Mouse (Mus musculus) forebrain, postnatal 0 days (tissue): ENCODE measurements around the gene Vapb. TPM values are rescaled to one million over a fixed set of nuclear protein-coding genes. Genes with fewer than 3 reads are reported as not detected.

ENCODE experiments used
- ATAC-seq: fragments of 200-750 bp; cut with Nextera tagmentation; 2 replicates; pipeline ENCODE4 v1.8.0; 2017; ENCODE audit warnings: mild to moderate bottlenecking, moderate library complexity
- DNase-seq: peaks from one replicate; pipeline ENCODE4 v3.0.0-alpha.2; 2015
- H3K27ac ChIP-seq: fragments of 300-500 bp; sonication (generic); 2 replicates; pipeline ENCODE4 v1.5.1; 2014; ENCODE audit warnings: low read depth, mild to moderate bottlenecking, antibody characterized with exemption, low read length, moderate library complexity, mixed read lengths
- H3K27me3 ChIP-seq: fragments of 300-500 bp; sonication (generic); 2 replicates; pipeline ENCODE4 v1.6.1; 2014; ENCODE audit warnings: mild to moderate bottlenecking, low read length, mixed read lengths; ENCODE audit not compliant: insufficient read depth
- H3K36me3 ChIP-seq: fragments of 300-500 bp; sonication (generic); 2 replicates; pipeline ENCODE4 v1.6.1; 2014; ENCODE audit warnings: mild to moderate bottlenecking, moderate library complexity; ENCODE audit not compliant: insufficient read depth
- H3K4me1 ChIP-seq: fragments of 300-500 bp; sonication (generic); 2 replicates; pipeline ENCODE4 v1.6.1; 2014; ENCODE audit warnings: antibody characterized with exemption; ENCODE audit not compliant: insufficient read depth
- H3K4me2 ChIP-seq: fragments of 300-500 bp; sonication (generic); 2 replicates; pipeline ENCODE4 v1.6.1; 2014; ENCODE audit warnings: low read depth, mild to moderate bottlenecking, moderate library complexity
- H3K4me3 ChIP-seq: fragments of 300-500 bp; sonication (generic); 2 replicates; pipeline ENCODE4 v1.5.1; 2014; ENCODE audit warnings: low read depth, low read length, mixed read lengths
- H3K9ac ChIP-seq: fragments of 300-500 bp; sonication (generic); 2 replicates; pipeline ENCODE4 v1.6.1; 2014; ENCODE audit warnings: mild to moderate bottlenecking
- H3K9me3 ChIP-seq: fragments of 300-500 bp; sonication (generic); 2 replicates; pipeline ENCODE4 v1.6.1; 2016; ENCODE audit warnings: low read length
- CTCF ChIP-seq: sonication (generic); IDR thresholded peaks from 2 replicates; pipeline ENCODE4 v1.5.1; 2016; ENCODE audit warnings: antibody characterized with exemption, control low read depth, low read depth
- WGBS: fragments of 180-500 bp; shearing (Covaris S2); extraction: QIAGEN DNeasy Blood & Tissue Kit; methylation state at CpG from one replicate; pipeline ENCODE4 v1.1.7; 2014; 5-methylcytosine and 5-hydroxymethylcytosine counted together
- polyA plus RNA-seq: library from polyadenylated mRNA; unstranded; fragments of >200 nt; fragmentation: Nextera tagmentation; extraction: Ambion mirVana; gene quantifications from 2 replicates; pipeline ENCODE4 v1.2.1, GENCODE M21; 2015
- total RNA-seq: library from RNA; depleted of rRNA; stranded (reverse); fragments of >200 nt; gene quantifications from 2 replicates; pipeline ENCODE4 v1.2.3, GENCODE M21; 2014

Vapb gene
- total and polyA plus RNA-seq, 2 experiments from 2014 or later = 13.6 to 41.8 TPM

DNA sequence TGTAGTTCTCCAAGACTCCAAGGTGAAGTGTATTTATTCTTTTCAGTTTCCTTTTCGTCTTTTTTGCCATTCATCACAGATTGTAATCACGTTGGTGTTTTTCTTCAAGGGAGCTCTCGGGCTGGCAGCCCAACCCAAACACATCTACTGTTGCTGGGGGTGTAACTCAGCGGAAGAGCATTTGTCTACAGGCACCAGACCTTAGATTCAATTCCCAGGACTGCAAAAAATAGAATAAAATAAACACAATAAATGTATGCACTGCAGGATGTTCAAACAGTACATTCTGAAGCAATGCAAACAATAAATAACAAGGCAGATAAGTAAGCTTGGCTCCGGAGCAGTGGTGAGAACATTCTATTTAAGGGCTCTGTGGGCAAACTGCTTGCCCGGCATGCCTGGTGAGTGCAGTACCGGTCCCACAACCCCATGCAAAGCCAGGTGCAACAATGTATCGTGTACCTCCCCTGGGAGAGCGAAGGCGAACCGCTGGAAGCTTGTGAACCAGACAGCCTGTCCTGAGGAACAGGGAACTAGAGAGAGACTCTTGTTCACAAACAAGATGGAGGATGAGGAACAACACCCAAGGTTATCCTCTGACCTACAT is 15.0 kb upstream of the Vapb start:
- ATAC-seq = no peak
- Histone ChIP-seq H3K4me2 (no peak overlapping the region), H3K9ac (no peak overlapping the region), H3K9me3 (no peaks in the 10 kb centered on the region), H3K27ac (no peak overlapping the region), H3K27me3 (no peaks in the 10 kb centered on the region), H3K4me3 (no peak overlapping the region), H3K36me3 (no peaks in the 10 kb centered on the region), H3K4me1 (no peaks in the 10 kb centered on the region)
- DNase-seq = no peak
- no peak for TF ChIP-seq CTCF
- WGBS = 73% methylated on average over 11 of the region's 11 CpGs

DNA sequence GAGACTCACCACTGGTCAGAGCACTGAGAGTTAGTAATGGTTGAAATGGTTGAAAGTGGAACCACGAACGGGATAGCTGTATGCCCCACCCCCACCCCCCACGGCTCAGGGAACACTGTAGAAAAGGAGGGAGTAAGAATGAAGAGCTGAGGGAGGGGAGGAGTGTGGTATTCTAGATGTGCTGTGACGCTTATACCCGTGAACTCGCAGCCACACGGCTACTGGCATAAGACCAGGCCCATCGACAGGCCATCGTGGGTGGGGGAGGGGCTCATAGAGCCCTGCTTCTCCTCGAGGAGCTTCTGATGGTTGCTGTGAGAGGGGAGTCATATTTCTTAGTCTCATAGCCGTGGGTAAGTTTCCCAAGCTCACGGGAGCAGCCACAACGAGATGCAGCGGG is 12.9 kb upstream of the Vapb start:
- no peak for ATAC-seq
- Histone ChIP-seq H3K4me3 (no peak overlapping the region), H3K9ac (no peak overlapping the region), H3K27me3 (no peaks in the 10 kb centered on the region), H3K27ac (no peak overlapping the region), H3K36me3 (no peaks in the 10 kb centered on the region), H3K4me2 (no peak overlapping the region), H3K4me1 (no peaks in the 10 kb centered on the region), H3K9me3 (no peaks in the 10 kb centered on the region)
- no peak for TF ChIP-seq CTCF
- WGBS = 54% methylated on average over 14 of the region's 14 CpGs
- DNase-seq = no peak

DNA sequence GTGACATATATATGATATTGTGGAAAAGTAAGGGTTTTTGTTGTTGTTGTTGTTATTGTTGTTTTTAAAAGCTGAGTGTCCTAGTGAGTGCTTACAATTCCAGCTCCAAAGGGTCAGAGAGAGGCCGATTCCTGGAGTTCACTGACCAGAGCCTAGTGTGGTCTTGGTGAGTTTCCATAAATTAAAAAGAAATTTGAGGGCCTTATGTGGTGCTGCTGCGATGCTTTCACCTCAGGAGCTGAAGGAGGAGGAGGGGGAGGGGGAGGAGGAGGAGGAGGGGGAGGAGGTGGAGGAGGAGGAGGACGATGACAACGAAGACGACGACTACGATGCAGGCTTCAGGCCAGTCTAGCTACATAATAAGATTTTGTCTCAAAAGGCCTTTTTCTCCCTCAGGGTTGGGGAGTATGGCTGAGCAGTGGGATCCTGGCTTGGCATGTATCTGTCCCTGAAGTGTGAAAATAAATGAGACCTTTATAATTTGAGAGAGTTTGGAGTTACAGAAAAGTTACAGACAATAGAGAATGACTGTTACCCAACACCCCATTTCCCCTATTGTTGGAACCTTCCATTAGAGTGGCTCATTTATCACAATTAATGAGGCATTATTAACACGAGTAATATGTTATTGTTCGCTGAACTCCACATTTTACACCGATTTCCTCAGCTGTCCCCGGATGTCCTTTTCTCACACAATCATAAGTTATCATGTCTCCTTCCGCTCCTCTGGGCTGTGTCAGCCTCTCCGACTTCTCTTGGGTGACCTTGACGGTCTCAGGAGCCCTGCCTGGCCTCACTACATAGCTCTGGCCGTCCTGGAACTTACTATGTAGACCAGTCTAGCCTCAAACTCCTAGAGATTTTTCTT is 12.1 kb upstream of the Vapb start:
- Histone ChIP-seq H3K9ac (no peak overlapping the region), H3K27ac (no peak overlapping the region), H3K9me3 (no peaks in the 10 kb centered on the region), H3K4me1 (0 out of 2 replicates have a peak, but pooled peaks cover 1% of the 10 kb centered on the region), H3K27me3 (no peaks in the 10 kb centered on the region), H3K4me2 (no peak overlapping the region), H3K4me3 (no peak overlapping the region), H3K36me3 (no peaks in the 10 kb centered on the region)
- 51% methylated on average over 15 of the region's 15 CpGs for WGBS
- DNase-seq (no peak), ATAC-seq (no peak)
- no peak for TF ChIP-seq CTCF

DNA sequence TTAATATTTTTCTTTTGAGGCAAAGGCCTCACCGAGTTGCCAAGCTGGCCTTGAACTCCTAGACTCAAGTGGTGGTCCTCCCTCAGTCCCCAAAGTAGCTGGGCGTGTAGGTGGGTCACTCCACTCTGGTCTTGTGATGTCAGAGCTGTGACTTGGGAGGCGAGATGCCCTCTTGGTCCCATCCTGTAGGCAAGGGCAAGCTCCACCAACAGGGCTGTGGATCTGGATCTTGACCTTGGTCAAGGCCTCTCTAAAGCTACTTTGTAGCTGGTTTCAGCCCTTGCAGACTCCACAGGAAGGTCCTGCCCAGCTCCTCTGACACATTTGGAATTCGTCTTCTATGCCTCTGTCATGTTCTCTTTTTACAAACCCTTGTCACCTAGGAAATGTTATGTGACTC is 11.5 kb upstream of the Vapb start:
- no peaks in the 10 kb centered on the region for H3K9me3 ChIP-seq
- TF ChIP-seq CTCF = no peak
- H3K9ac ChIP-seq = no peak overlapping the region
- no peaks in the 10 kb centered on the region for H3K36me3 ChIP-seq
- no peak overlapping the region for H3K4me2 ChIP-seq
- DNase-seq = no peak
- H3K27ac ChIP-seq = no peak overlapping the region
- WGBS = 87% methylated on average over 4 of the region's 4 CpGs
- H3K4me1 ChIP-seq = 0 out of 2 replicates have a peak, but pooled peaks cover 3% of the 10 kb centered on the region
- H3K4me3 ChIP-seq = no peak overlapping the region
- H3K27me3 ChIP-seq = no peaks in the 10 kb centered on the region
- ATAC-seq = no peak

DNA sequence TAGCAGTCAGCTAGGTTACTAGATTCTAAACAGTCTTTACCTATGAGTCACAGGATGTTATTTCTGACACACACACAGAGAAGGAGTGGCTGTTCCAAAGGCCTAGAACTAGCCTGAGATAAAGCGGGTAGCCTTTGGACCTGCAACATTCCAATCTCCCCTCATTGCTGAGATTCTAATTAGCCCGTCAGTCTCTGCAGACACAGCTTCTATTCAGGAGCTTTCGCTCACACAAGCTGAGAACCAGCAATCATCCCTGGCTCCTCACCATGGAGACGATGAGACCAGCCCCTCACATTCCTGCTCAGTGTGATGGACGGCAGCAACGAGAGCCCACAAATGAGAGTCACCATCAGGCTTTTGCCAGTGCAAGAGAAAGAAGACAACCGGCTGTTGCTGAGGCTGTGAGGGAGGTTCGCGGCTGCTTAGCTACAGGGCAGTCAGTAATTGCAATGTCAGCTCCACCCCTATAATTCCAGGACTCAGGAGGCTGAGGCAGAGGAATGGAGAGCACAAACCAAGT is 6.8 kb upstream of the Vapb start:
- no peak overlapping the region for H3K9ac ChIP-seq
- WGBS = 4% methylated on average over 9 of the region's 9 CpGs
- no peak overlapping the region for H3K4me3 ChIP-seq
- H3K4me2 ChIP-seq = no peak overlapping the region
- H3K4me1 ChIP-seq = 0 out of 2 replicates have a peak, but pooled peaks cover 3% of the 10 kb centered on the region
- 0 out of 2 replicates have a peak overlapping the region, but pooled peaks have one; percentile 30 for H3K27ac ChIP-seq
- no peak for TF ChIP-seq CTCF
- peak; percentile 59 for DNase-seq
- no peaks in the 10 kb centered on the region for H3K36me3 ChIP-seq
- no peaks in the 10 kb centered on the region for H3K9me3 ChIP-seq
- ATAC-seq = peak; percentile 91
- no peaks in the 10 kb centered on the region for H3K27me3 ChIP-seq

DNA sequence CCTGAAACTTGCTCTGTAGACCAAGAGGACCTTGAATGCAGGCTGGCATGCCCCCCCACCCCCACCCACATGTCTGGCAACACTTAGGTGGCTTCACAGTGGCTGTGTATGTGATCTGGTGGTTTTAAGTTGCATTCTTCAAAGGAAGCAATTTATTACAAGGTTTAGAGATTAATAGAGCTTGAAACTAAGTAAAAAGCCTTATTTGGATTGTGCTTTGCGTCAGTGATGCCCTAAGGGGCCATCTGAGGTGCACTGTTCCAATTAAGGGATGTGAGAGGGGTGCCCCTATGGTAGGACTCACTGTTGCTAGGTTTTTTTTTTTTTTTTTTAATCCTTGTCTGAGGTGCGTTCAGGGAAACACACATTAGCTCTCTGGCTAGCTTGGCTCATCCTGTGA is 2.9 kb upstream of the Vapb start:
- no peak for DNase-seq
- TF ChIP-seq CTCF = no peak
- no peak overlapping the region for H3K4me3 ChIP-seq
- H3K27ac ChIP-seq = no peak overlapping the region
- H3K27me3 ChIP-seq = no peaks in the 10 kb centered on the region
- ATAC-seq = no peak
- H3K4me2 ChIP-seq = no peak overlapping the region
- WGBS = 53% methylated on average over 2 of the region's 2 CpGs
- peaks cover 11% of the 10 kb centered on the region for H3K4me1 ChIP-seq
- H3K36me3 ChIP-seq = no peaks in the 10 kb centered on the region
- no peaks in the 10 kb centered on the region for H3K9me3 ChIP-seq
- no peak overlapping the region for H3K9ac ChIP-seq

DNA sequence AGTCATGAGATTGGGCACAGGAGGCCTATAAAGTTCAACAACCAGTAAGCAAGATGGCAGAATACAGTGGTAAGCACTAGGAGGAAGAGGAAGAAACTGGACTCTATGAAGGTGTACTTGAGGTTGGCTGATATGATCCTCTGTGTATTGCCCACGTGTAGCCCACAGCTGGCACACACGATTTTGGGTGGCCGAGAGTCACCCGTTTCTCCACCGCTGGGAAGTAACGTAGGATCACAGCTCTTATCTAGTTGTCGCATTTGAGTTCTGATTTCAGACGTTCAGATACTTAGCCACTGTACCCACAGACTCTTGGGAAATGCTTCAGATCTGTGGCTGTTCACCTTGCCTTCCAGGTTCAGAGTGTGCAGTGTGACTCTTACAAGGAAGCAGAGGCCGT is 921 bp downstream of the Vapb start:
- no peaks in the 10 kb centered on the region for H3K27me3 ChIP-seq
- WGBS = 89% methylated on average over 9 of the region's 9 CpGs
- H3K36me3 ChIP-seq = no peaks in the 10 kb centered on the region
- no peak for DNase-seq
- no peak for TF ChIP-seq CTCF
- peak overlapping the region; percentile 88 for H3K9ac ChIP-seq
- H3K9me3 ChIP-seq = no peaks in the 10 kb centered on the region
- no peak for ATAC-seq
- peaks cover 8% of the 10 kb centered on the region for H3K4me1 ChIP-seq
- H3K4me2 ChIP-seq = peak overlapping the region; percentile 66
- H3K4me3 ChIP-seq = peak overlapping the region; percentile 95
- no peak overlapping the region for H3K27ac ChIP-seq
